Mouse (Mus musculus): Measurements from ENCODE around the gene Anxa2.

- TF ChIP-seq POLR2A (IDR thresholded peaks at IDR 0.05; ENCODE audit: insufficient read depth, low read depth, low read length) (no peak), CTCF (IDR thresholded peaks at IDR 0.05; ENCODE audit: insufficient read depth, low read depth, low read length) (no peak)
These were observed 10.9 kb upstream of the Anxa2 start for GRCm38 (mm10) chr9:69442471-69443038.

Measured in olfactory bulb, adult 2 months (tissue).